Mouse (Mus musculus): ENCODE results near the gene Batf3. TPM values are rescaled to one million over a fixed set of nuclear protein-coding genes. Genes with fewer than 3 reads are reported as not detected.
A peak's percentile ranks its signal among the peaks of the same experiment; 100 is the strongest.

The Batf3 gene
- polyA plus RNA-seq, 1 experiment = 3.8 TPM

DNA sequence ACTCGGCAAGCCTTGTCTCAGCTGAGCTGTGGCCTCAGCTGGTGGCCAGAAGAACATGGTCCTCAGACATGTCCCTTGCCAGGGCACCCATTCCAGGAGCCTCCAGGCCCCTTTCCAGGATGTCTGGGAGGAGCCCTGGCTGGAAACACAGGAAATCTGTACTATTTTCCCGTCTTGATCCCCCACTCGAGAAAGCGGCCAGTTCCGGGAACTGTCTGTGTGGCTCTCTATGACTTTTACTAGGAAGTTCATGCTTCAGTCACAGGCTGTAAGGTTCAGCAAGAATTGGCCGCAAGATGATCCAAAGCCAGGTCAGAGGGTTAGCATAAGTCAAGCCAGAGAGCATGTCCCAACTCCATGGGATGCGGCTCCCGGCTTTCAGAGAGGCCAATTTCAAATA lies 5.6 kb upstream of the Batf3 start:
- Histone ChIP-seq H3K4me1 (ENCODE audit: control insufficient read depth, insufficient read depth, low read length) (no peaks in the 10 kb centered on the region), H3K4me3 (replicated peaks; ENCODE audit: control insufficient read depth, low read depth, low read length) (no peak overlapping the region), H3K27ac (ENCODE audit: control insufficient read depth, insufficient read depth, low read depth, low read length, poor library complexity) (no peak overlapping the region)
- 80% methylated on average over 8 of the region's 8 CpGs for WGBS
- TF ChIP-seq POLR2A (IDR thresholded peaks at IDR 0.05; ENCODE audit: borderline replicate concordance, control insufficient read depth, low read depth, low read length) (no peak), CTCF (IDR thresholded peaks at IDR 0.05; ENCODE audit: control insufficient read depth, insufficient read depth, low read length) (no peak)

- Histone ChIP-seq H3K4me3 (replicated peaks; ENCODE audit: control insufficient read depth, low read depth, low read length) (no peak overlapping the region), H3K4me1 (ENCODE audit: control insufficient read depth, insufficient read depth, low read length) (no peaks in the 10 kb centered on the region), H3K27ac (ENCODE audit: control insufficient read depth, insufficient read depth, low read depth, low read length, poor library complexity) (no peak overlapping the region)
- TF ChIP-seq CTCF (IDR thresholded peaks at IDR 0.05; ENCODE audit: control insufficient read depth, insufficient read depth, low read length) = no peak
- no peak for TF ChIP-seq POLR2A (IDR thresholded peaks at IDR 0.05; ENCODE audit: borderline replicate concordance, control insufficient read depth, low read depth, low read length)
- WGBS = 75% methylated on average over 5 of the region's 5 CpGs
These were observed 4.1 kb upstream of the Batf3 start for GRCm38 (mm10) chr1:191093578-191093977.

DNA sequence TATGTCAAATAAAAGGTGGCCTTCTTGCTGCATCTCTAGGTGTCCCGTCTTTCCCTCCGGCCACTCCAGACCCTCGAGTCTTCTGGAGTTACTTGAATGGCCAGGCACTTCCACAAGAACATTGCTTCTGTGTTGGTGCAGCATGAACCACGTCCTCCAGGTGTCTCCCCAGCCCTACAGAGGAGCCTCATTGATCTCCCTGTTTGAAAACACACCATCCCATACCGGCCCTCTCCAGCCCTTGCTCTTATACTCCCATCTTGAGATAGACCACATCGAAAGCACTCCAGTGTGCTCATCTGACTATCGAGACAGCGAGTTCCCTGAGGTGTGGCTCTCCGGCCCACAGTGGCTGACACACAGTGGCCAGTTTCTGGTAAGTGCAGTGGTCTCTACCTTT lies 2.6 kb upstream of the Batf3 start:
- Histone ChIP-seq H3K4me3 (replicated peaks; ENCODE audit: control insufficient read depth, low read depth, low read length) (no peak overlapping the region), H3K27ac (ENCODE audit: control insufficient read depth, insufficient read depth, low read depth, low read length, poor library complexity) (no peak overlapping the region), H3K4me1 (ENCODE audit: control insufficient read depth, insufficient read depth, low read length) (no peaks in the 10 kb centered on the region)
- TF ChIP-seq POLR2A (IDR thresholded peaks at IDR 0.05; ENCODE audit: borderline replicate concordance, control insufficient read depth, low read depth, low read length) (no peak), CTCF (IDR thresholded peaks at IDR 0.05; ENCODE audit: control insufficient read depth, insufficient read depth, low read length) (peak; percentile 77)
- WGBS = 57% methylated on average over 9 of the region's 9 CpGs

DNA sequence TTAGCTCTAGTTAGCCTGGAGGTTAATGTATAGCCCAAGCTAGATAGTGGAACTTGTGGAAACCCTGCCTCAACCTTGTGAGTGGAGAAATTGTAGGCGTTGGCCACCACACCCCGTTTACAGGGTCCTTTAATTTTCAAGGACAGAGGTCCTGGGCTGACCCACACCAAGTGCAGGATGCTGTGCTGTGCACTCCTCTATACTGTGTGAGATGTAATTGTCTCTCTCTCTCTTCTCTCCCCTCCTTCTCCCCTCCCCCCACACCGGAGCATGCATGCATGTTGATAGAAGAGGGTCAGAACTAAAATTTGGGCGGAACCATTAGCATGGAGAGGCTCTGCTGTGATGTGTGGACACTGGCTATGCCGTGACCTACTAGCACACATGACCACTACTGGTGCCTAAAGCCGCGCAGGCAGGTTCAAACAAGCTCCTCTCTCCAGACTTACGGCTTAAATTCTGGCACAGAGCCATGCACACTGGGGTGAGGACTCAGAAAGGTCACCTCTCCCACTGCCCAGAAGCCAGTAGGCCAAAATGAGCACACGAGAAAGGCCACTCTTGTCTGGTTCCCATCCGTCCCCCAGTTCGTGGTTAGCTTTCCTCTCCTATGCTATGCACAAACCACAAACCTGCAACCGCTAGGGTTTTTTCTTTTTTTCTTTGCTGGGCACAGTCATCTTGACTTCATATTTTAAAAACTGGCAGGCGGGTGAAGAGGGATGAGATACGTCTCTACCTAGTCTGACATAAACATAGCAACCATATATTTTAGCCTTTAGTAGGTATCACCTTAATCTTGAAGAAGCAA lies 571 bp upstream of the Batf3 start:
- WGBS = 26% methylated on average over 14 of the region's 14 CpGs
- TF ChIP-seq CTCF (IDR thresholded peaks at IDR 0.05; ENCODE audit: control insufficient read depth, insufficient read depth, low read length) = no peak
- no peak for TF ChIP-seq POLR2A (IDR thresholded peaks at IDR 0.05; ENCODE audit: borderline replicate concordance, control insufficient read depth, low read depth, low read length)
- Histone ChIP-seq H3K27ac (ENCODE audit: control insufficient read depth, insufficient read depth, low read depth, low read length, poor library complexity) (no peak overlapping the region), H3K4me1 (ENCODE audit: control insufficient read depth, insufficient read depth, low read length) (no peaks in the 10 kb centered on the region), H3K4me3 (replicated peaks; ENCODE audit: control insufficient read depth, low read depth, low read length) (no peak overlapping the region)

- H3K27ac ChIP-seq (ENCODE audit: control insufficient read depth, insufficient read depth, low read depth, low read length, poor library complexity) = no peak overlapping the region
- WGBS = 54% methylated on average over 5 of the region's 5 CpGs
- H3K4me1 ChIP-seq (ENCODE audit: control insufficient read depth, insufficient read depth, low read length) = no peaks in the 10 kb centered on the region
- TF ChIP-seq CTCF (IDR thresholded peaks at IDR 0.05; ENCODE audit: control insufficient read depth, insufficient read depth, low read length) (no peak), POLR2A (IDR thresholded peaks at IDR 0.05; ENCODE audit: borderline replicate concordance, control insufficient read depth, low read depth, low read length) (no peak)
- no peak overlapping the region for H3K4me3 ChIP-seq (replicated peaks; ENCODE audit: control insufficient read depth, low read depth, low read length)
These were observed 1.5 kb downstream of the Batf3 start for GRCm38 (mm10) chr1:191099114-191099513.

DNA sequence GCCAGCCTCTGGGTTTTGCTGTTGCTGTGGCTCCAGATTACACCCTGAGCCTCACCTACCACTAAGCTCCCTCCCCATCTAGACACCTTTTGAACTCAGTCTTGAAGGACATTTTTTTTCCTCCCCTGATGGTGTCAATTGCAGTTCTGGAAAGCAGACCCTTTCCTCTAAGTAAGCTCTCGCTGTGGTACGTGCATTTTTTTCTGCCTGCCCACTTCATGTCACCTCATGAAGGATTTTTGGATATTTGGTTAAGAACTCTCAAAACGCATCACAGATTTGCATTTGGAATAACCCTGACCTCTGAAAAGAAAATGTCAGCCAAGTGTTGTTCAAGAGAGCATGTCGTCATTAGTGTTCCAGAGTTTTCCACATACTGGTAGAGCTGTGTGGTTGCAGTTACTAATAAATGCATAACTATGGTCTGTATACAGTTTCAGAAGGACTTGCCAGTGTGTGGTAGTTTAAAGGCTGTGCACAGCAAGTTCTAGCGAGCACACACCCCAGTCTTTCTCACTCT lies 2.2 kb downstream of the Batf3 start:
- TF ChIP-seq POLR2A (IDR thresholded peaks at IDR 0.05; ENCODE audit: borderline replicate concordance, control insufficient read depth, low read depth, low read length) (no peak), CTCF (IDR thresholded peaks at IDR 0.05; ENCODE audit: control insufficient read depth, insufficient read depth, low read length) (no peak)
- H3K4me1 ChIP-seq (ENCODE audit: control insufficient read depth, insufficient read depth, low read length) = no peaks in the 10 kb centered on the region
- no peak overlapping the region for H3K4me3 ChIP-seq (replicated peaks; ENCODE audit: control insufficient read depth, low read depth, low read length)
- WGBS = 72% methylated on average over 5 of the region's 5 CpGs
- H3K27ac ChIP-seq (ENCODE audit: control insufficient read depth, insufficient read depth, low read depth, low read length, poor library complexity) = no peak overlapping the region

GRCm38 (mm10) chr1:191102730-191103370 lies 5.2 kb downstream of the Batf3 start:
- Histone ChIP-seq H3K4me1 (ENCODE audit: control insufficient read depth, insufficient read depth, low read length) (no peaks in the 10 kb centered on the region), H3K4me3 (replicated peaks; ENCODE audit: control insufficient read depth, low read depth, low read length) (no peak overlapping the region), H3K27ac (ENCODE audit: control insufficient read depth, insufficient read depth, low read depth, low read length, poor library complexity) (no peak overlapping the region)
- 69% methylated on average over 15 of the region's 15 CpGs for WGBS
- no peak for TF ChIP-seq POLR2A (IDR thresholded peaks at IDR 0.05; ENCODE audit: borderline replicate concordance, control insufficient read depth, low read depth, low read length)
- TF ChIP-seq CTCF (IDR thresholded peaks at IDR 0.05; ENCODE audit: control insufficient read depth, insufficient read depth, low read length) = no peak

DNA sequence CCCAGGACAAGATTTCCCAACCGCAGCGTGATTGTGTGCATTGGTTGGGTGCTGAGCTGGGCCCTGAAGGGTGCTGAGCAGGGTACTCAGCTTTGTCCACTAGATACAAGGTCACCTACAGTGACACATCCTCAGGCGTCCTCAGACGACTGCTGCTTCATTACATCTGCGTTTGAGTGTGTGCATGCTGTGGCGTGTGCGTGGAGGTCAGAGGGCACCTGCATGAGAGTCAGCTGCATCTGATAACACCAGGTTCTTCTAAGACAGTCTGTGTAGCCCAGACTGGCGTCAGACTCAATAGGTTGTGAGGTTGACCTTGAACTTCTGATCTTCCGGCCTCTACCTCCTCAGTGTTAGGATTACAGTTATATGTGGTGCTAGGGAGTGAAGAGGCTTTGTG lies 7.6 kb downstream of the Batf3 start:
- TF ChIP-seq POLR2A (IDR thresholded peaks at IDR 0.05; ENCODE audit: borderline replicate concordance, control insufficient read depth, low read depth, low read length) = no peak
- TF ChIP-seq CTCF (IDR thresholded peaks at IDR 0.05; ENCODE audit: control insufficient read depth, insufficient read depth, low read length) = no peak
- Histone ChIP-seq H3K4me1 (ENCODE audit: control insufficient read depth, insufficient read depth, low read length) (no peaks in the 10 kb centered on the region; the same call in 1 of the 2 replicates), H3K4me3 (replicated peaks; ENCODE audit: control insufficient read depth, low read depth, low read length) (no peak overlapping the region), H3K27ac (ENCODE audit: control insufficient read depth, insufficient read depth, low read depth, low read length, poor library complexity) (no peak overlapping the region)
- WGBS = 81% methylated on average over 9 of the region's 9 CpGs
